Mouse (Mus musculus): ENCODE results near the gene Nav2. TPM values are rescaled to one million over a fixed set of nuclear protein-coding genes. Genes with fewer than 3 reads are reported as not detected.

The Nav2 gene
- total and polyA plus RNA-seq, 3 experiments: 20.4 to 49.9 (median 34.4) TPM

GRCm38 (mm10) chr7:49371972-49372371, 463.5 kb downstream of the Nav2 start:
- H3K27me3 ChIP-seq (ENCODE audit: control insufficient read depth, insufficient read depth, low read length): no peaks in the 10 kb centered on the region
- H3K36me3 ChIP-seq (ENCODE audit: control insufficient read depth, insufficient read depth, low read length): no peaks in the 10 kb centered on the region
- H3K27ac ChIP-seq: no peak overlapping the region
- 67% methylated on average over 7 of the region's 7 CpGs for WGBS
- H3K4me1 ChIP-seq (ENCODE audit: control insufficient read depth, insufficient read depth, low read length): peaks cover 5% of the 10 kb centered on the region
- H3K79me2 ChIP-seq (replicated peaks; ENCODE audit: control insufficient read depth, insufficient read depth, low read length): no peaks in the 10 kb centered on the region
- intact Hi-C loops (cut with DNase I): no loop called here
- TF ChIP-seq POLR2A (IDR thresholded peaks at IDR 0.05; ENCODE audit: insufficient read depth, low read depth, low read length): no peak
- TF ChIP-seq EP300 (IDR thresholded peaks at IDR 0.05; ENCODE audit: insufficient read depth, low read depth, low read length): no peak
- TF ChIP-seq CTCF (IDR thresholded peaks at IDR 0.05): no peak
- no peak for DNase-seq
- no peak overlapping the region for H3K4me3 ChIP-seq
- H3K9ac ChIP-seq (ENCODE audit: low read depth, low read length): no peak overlapping the region

DNA sequence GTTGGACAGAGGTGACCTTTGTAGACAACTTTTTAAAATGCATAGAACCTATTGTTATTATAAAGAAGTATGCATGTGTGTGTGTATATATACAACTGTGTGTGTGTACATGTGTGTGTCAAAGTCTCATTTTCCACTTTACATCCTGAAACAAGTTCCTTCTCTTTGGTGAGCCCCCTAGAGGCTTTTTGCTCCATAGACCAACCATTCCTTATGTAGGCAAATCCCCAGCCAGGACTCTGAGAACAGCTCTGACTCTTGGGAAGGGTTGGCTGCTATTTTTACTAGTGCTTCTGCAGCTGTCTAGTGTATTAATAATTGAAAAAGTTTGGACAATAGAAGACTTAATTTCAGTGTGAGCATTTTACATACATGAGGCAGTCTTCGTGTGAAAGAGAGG, 464.7 kb downstream of the Nav2 start:
- TF ChIP-seq POLR2A (IDR thresholded peaks at IDR 0.05; ENCODE audit: insufficient read depth, low read depth, low read length) (no peak), CTCF (IDR thresholded peaks at IDR 0.05) (no peak), EP300 (IDR thresholded peaks at IDR 0.05; ENCODE audit: insufficient read depth, low read depth, low read length) (no peak)

GRCm38 (mm10) chr7:49373661-49374060, 465.1 kb downstream of the Nav2 start:
- H3K79me2 ChIP-seq (replicated peaks; ENCODE audit: control insufficient read depth, insufficient read depth, low read length): no peaks in the 10 kb centered on the region
- WGBS: 70% methylated on average over 3 of the region's 3 CpGs
- H3K27me3 ChIP-seq (ENCODE audit: control insufficient read depth, insufficient read depth, low read length): no peaks in the 10 kb centered on the region
- intact Hi-C loops (cut with DNase I): no loop called here
- H3K9ac ChIP-seq (ENCODE audit: low read depth, low read length): no peak overlapping the region
- no peak for DNase-seq
- H3K27ac ChIP-seq: no peak overlapping the region
- peaks cover 3% of the 10 kb centered on the region for H3K4me1 ChIP-seq (ENCODE audit: control insufficient read depth, insufficient read depth, low read length)
- TF ChIP-seq CTCF (IDR thresholded peaks at IDR 0.05): no peak
- TF ChIP-seq EP300 (IDR thresholded peaks at IDR 0.05; ENCODE audit: insufficient read depth, low read depth, low read length): no peak
- TF ChIP-seq POLR2A (IDR thresholded peaks at IDR 0.05; ENCODE audit: insufficient read depth, low read depth, low read length): no peak
- H3K4me3 ChIP-seq: no peak overlapping the region
- H3K36me3 ChIP-seq (ENCODE audit: control insufficient read depth, insufficient read depth, low read length): no peaks in the 10 kb centered on the region

More for the DNA sequence above, 464.7 kb downstream of the Nav2 start:
- H3K79me2 ChIP-seq (replicated peaks; ENCODE audit: control insufficient read depth, insufficient read depth, low read length): no peaks in the 10 kb centered on the region
- no peaks in the 10 kb centered on the region for H3K36me3 ChIP-seq (ENCODE audit: control insufficient read depth, insufficient read depth, low read length)
- no peak for DNase-seq
- H3K9ac ChIP-seq (ENCODE audit: low read depth, low read length): no peak overlapping the region
- H3K27me3 ChIP-seq (ENCODE audit: control insufficient read depth, insufficient read depth, low read length): no peaks in the 10 kb centered on the region
- H3K4me3 ChIP-seq: no peak overlapping the region
- H3K27ac ChIP-seq: no peak overlapping the region
- WGBS: 82% methylated on average over 1 of the region's 1 CpGs
- intact Hi-C loops (cut with DNase I): no loop called here
- H3K4me1 ChIP-seq (ENCODE audit: control insufficient read depth, insufficient read depth, low read length): peaks cover 5% of the 10 kb centered on the region

DNA sequence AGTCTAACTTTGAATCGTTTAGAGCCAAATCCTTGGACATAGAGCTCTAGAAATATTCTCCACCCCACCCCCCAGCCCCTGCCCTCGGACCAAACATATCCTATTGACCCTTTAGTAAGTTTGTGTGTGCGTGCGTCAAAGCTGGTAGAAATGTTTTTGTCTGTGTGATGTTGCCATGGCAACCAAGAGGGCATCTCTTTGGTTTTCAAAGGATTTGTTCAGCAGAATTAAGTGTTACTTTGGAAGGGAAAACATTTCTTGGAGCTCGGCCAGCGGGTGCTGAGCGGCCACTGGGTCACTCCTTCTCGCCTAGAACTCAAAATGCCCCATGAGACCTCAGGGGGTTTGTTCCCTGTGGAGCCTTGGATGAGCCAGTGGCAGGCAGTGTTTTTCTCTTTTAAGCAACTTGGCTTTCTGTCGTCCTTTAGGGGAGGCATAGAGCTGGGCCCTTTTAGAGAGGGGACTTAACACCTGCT, 467.0 kb downstream of the Nav2 start:
- intact Hi-C loops (cut with DNase I): no loop called here
- H3K27me3 ChIP-seq (ENCODE audit: control insufficient read depth, insufficient read depth, low read length): no peaks in the 10 kb centered on the region
- no peak overlapping the region for H3K27ac ChIP-seq
- no peak for DNase-seq
- H3K36me3 ChIP-seq (ENCODE audit: control insufficient read depth, insufficient read depth, low read length): no peaks in the 10 kb centered on the region
- no peak overlapping the region for H3K4me3 ChIP-seq
- H3K9ac ChIP-seq (ENCODE audit: low read depth, low read length): no peak overlapping the region
- peaks cover 2% of the 10 kb centered on the region; the same call in 1 of the 2 replicates for H3K4me1 ChIP-seq (ENCODE audit: control insufficient read depth, insufficient read depth, low read length)
- TF ChIP-seq EP300 (IDR thresholded peaks at IDR 0.05; ENCODE audit: insufficient read depth, low read depth, low read length) (no peak), POLR2A (IDR thresholded peaks at IDR 0.05; ENCODE audit: insufficient read depth, low read depth, low read length) (no peak), CTCF (IDR thresholded peaks at IDR 0.05) (no peak)
- no peaks in the 10 kb centered on the region for H3K79me2 ChIP-seq (replicated peaks; ENCODE audit: control insufficient read depth, insufficient read depth, low read length)
- 42% methylated on average over 9 of the region's 9 CpGs for WGBS

GRCm38 (mm10) chr7:49378608-49379007, 470.1 kb downstream of the Nav2 start:
- Histone ChIP-seq H3K4me3 (no peak overlapping the region), H3K4me1 (ENCODE audit: control insufficient read depth, insufficient read depth, low read length) (peaks cover 2% of the 10 kb centered on the region; the same call in 1 of the 2 replicates), H3K79me2 (replicated peaks; ENCODE audit: control insufficient read depth, insufficient read depth, low read length) (no peaks in the 10 kb centered on the region), H3K36me3 (ENCODE audit: control insufficient read depth, insufficient read depth, low read length) (no peaks in the 10 kb centered on the region), H3K27me3 (ENCODE audit: control insufficient read depth, insufficient read depth, low read length) (no peaks in the 10 kb centered on the region), H3K9ac (ENCODE audit: low read depth, low read length) (no peak overlapping the region), H3K27ac (no peak overlapping the region)
- TF ChIP-seq EP300 (IDR thresholded peaks at IDR 0.05; ENCODE audit: insufficient read depth, low read depth, low read length): no peak
- no peak for TF ChIP-seq POLR2A (IDR thresholded peaks at IDR 0.05; ENCODE audit: insufficient read depth, low read depth, low read length)
- TF ChIP-seq CTCF (IDR thresholded peaks at IDR 0.05): no peak
- DNase-seq: no peak
- WGBS: 58% methylated on average over 5 of the region's 5 CpGs
- intact Hi-C loops (cut with DNase I): no loop called here

GRCm38 (mm10) chr7:49380940-49381339, 472.4 kb downstream of the Nav2 start:
- no peak for DNase-seq
- no peak overlapping the region for H3K4me3 ChIP-seq
- WGBS: 90% methylated on average over 9 of the region's 9 CpGs
- intact Hi-C loops (cut with DNase I): no loop called here
- no peak overlapping the region for H3K27ac ChIP-seq
- H3K4me1 ChIP-seq (ENCODE audit: control insufficient read depth, insufficient read depth, low read length): no peaks in the 10 kb centered on the region
- no peaks in the 10 kb centered on the region for H3K27me3 ChIP-seq (ENCODE audit: control insufficient read depth, insufficient read depth, low read length)
- no peaks in the 10 kb centered on the region for H3K36me3 ChIP-seq (ENCODE audit: control insufficient read depth, insufficient read depth, low read length)
- no peak for TF ChIP-seq POLR2A (IDR thresholded peaks at IDR 0.05; ENCODE audit: insufficient read depth, low read depth, low read length)
- TF ChIP-seq EP300 (IDR thresholded peaks at IDR 0.05; ENCODE audit: insufficient read depth, low read depth, low read length): no peak
- no peak for TF ChIP-seq CTCF (IDR thresholded peaks at IDR 0.05)
- H3K9ac ChIP-seq (ENCODE audit: low read depth, low read length): no peak overlapping the region
- H3K79me2 ChIP-seq (replicated peaks; ENCODE audit: control insufficient read depth, insufficient read depth, low read length): peaks cover 5% of the 10 kb centered on the region; the same call in 1 of the 2 replicates

All from heart, adult 2 months (tissue).